Mouse (Mus musculus) c-Kit-negative CD71-positive TER-119-positive erythroid progenitor cells, embryonic 14.5 days (primary cell): ENCODE measurements around the gene Adam3.

Experiments
- DNase-seq: peaks from one replicate; pipeline ENCODE4 v3.0.0-alpha.2; 2013; ENCODE audit warnings: low read depth, low spot score

The Adam3 gene

GRCm38 (mm10) chr8:24725630-24726029, at the start of gene Adam3:
Gene Adam3, minus strand, starts transcription at chr8:24725852.
- no peak for DNase-seq

GRCm38 (mm10) chr8:24724886-24725626, 596 bp downstream of the Adam3 start:
- no peak for DNase-seq
